Mouse (Mus musculus) T-cell, adult 66 days (primary cell): Measurements from ENCODE around the gene Unc80. TPM values are rescaled to one million over a fixed set of nuclear protein-coding genes. Genes with fewer than 3 reads are reported as not detected.

Source experiments
- total RNA-seq, 2 experiments: library from RNA; stranded (reverse); gene quantifications; 3 replicates in 1 of 2; 4 replicates in 1 of 2; pipeline ENCODE4 v1.2.4; 2023

Unc80 gene
- not detected for total RNA-seq

DNA sequence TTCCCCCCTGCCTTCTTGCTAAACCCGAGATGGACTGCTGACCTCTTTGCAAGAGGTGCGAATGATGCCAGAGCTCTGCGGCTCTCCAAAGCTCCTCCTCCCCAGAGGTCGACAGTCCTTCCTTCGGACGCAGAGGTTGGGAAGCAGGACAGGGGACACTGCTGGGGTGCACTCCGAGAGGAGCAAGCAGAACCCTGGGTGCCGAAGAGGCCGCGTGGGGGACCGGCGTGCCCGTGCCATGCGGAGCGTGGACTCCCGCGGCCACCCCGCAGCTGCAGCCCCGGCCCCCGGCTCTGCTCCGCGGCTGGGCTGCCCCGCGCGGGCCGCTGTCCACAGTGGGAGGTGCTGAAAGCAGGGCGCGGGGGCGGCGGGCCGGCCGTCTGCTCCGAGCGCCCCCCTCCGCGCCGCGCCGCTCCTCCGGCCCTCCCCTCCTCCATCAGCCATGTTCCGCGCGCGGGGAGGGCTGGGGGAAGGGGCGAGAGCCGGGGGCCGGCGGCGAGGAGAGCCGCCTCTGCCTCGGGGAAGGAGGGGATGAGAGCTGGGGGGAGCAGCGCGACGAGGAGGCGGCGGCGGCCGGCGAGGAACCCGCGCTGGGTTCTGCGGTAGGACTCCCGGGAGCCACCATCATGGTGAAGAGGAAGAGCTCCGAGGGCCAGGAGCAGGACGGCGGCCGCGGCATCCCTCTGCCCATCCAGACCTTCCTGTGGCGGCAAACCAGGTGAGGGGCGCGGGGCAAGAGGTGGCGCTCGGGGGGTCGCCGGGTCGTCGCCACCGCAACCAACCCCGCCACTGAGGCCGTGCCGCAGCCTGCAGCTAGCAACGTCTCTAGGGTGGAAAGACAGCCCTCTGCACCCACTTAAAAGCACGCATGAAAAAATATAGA is at the start of gene Unc80:
Gene Unc80, plus strand, starts transcription at position 547 of the 883 bp plus-strand sequence.

DNA sequence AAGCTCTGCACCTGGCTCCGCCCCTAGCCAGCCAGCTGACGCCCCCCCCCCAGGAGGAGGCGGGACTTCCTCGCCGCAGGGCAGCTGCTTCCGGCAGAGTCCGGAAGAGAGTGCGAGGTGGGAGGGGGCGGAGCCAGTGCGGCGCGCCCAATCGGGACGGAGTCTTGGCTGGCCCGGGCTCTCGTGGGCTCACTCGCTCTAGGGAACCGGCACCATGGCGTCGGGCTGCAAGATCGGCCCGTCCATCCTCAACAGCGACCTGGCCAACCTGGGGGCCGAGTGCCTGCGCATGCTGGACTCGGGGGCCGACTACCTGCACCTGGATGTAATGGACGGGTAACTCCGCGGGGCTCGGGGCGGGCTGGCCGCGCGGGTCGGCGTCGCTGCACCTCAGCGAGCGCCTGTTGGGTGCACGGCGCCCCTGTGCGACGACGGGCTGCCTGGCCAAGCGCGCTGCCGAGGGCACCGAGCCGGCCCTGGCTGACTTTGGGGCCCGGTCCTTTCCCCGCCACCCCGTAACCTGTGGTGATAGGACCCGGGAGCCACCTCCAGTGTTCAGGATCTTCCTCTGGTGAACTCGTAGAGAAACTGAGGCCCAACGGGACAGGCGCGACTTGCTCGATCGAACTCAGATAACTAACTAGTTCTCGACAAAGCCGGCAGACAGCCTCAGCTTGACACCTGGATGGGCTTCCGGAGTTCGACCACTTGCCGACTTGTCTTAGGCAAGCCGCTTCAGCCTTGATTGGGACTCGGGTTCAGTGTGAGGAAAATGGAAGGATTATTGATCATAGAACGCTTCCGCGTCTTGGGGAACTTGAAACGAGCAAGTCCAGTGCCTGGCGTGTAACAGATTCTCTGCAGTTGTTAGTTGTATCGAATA is 232.8 kb downstream of the Unc80 start, which contains the start of gene Rpe:
Gene Rpe, plus strand, starts transcription at position 139 of the 883 bp plus-strand sequence.

Other genes starting within 250 kb of the Unc80 start
- gene Rpe, start 232.5 kb downstream of the Unc80 start, total RNA-seq: 10 to 100 TPM; 40.7 to 47.9 TPM